Mouse (Mus musculus): Measurements from ENCODE around the gene Nfyc. TPM values are rescaled to one million over a fixed set of nuclear protein-coding genes. Genes with fewer than 3 reads are reported as not detected.
A peak's percentile ranks its signal among the peaks of the same experiment; 100 is the strongest.

Gene Nfyc
- polyA plus RNA-seq, 1 experiment = 44.3 TPM

DNA sequence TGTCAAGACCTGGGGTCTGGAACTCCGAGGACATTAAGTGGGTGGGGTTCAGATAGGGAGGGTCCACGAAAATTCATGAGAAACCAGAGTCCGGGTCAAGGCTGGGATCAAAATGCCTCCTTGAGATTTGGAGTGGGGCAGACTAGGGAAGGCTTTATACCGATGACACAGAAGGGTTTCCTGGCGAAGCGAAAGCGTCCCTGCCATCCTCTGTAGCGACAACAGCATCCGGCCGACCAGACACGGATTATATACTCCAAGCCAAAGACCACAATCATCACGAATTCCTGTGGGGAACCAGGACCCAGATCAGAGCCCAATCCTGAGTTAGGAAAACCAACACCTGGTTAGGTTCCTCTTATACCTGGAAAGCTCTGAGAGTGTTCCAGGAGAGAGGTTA lies 114.6 kb downstream of the Nfyc start:
- no peak overlapping the region for H3K4me3 ChIP-seq

DNA sequence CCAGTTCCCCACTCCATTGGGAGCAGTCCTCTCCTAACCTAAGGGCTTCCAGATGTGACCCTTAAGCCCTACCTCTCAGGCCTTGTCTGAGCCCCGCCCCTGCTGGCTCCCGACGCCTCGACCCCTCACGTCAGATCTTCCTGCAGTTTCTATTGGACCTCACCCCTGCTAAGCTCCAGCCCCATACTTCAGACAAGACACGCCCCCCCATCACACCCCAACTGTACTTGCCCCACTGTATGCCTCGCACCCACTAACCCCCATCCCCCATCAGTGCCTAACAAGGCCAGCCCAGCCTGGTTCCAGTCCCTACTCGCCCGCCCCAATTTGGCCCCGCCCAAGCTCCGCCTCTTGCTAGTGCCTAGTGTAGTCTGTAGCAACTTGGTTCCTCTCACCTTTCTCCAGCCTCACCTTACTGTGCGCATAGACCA lies 115.2 kb downstream of the Nfyc start:
- Histone ChIP-seq H3ac (ENCODE audit: control insufficient read depth, insufficient read length) (no peak overlapping the region), H3K36me3 (ENCODE audit: control insufficient read depth, insufficient read depth) (peaks cover 3% of the 10 kb centered on the region), H3K27me3 (ENCODE audit: control insufficient read depth, insufficient read depth, insufficient read length) (no peaks in the 10 kb centered on the region), H3K79me2 (ENCODE audit: control insufficient read depth, insufficient read depth) (no peaks in the 10 kb centered on the region), H3K4me2 (ENCODE audit: low read depth) (no peak overlapping the region), H3K4me3 (no peak overlapping the region)
- TF ChIP-seq POLR2A (IDR thresholded peaks at IDR 0.05; ENCODE audit: insufficient read length, low read depth) = no peak
- no peak for TF ChIP-seq MAX (IDR thresholded peaks at IDR 0.05; ENCODE audit: low read depth)
- no peak for TF ChIP-seq USF1 (IDR thresholded peaks at IDR 0.05; ENCODE audit: low read depth)
- no peak for TF ChIP-seq TCF12 (IDR thresholded peaks at IDR 0.05; ENCODE audit: insufficient read depth, poor library complexity, severe bottlenecking)
- no peak for TF ChIP-seq SRF (IDR thresholded peaks at IDR 0.05; ENCODE audit: control insufficient read depth, insufficient read length, low read depth)
- no peak for TF ChIP-seq CEBPB (IDR thresholded peaks at IDR 0.05; ENCODE audit: insufficient read depth, poor library complexity, severe bottlenecking)
- no peak for TF ChIP-seq TCF3 (IDR thresholded peaks at IDR 0.05; ENCODE audit: insufficient read length, low read depth)
- no peak for TF ChIP-seq REST (IDR thresholded peaks at IDR 0.05; ENCODE audit: insufficient read depth, insufficient read length)

More for the DNA sequence above, 114.6 kb downstream of the Nfyc start:
- Histone ChIP-seq H3K36me3 (ENCODE audit: control insufficient read depth, insufficient read depth) (peaks cover 3% of the 10 kb centered on the region), H3K27me3 (ENCODE audit: control insufficient read depth, insufficient read depth, insufficient read length) (no peaks in the 10 kb centered on the region), H3K79me2 (ENCODE audit: control insufficient read depth, insufficient read depth) (no peaks in the 10 kb centered on the region), H3K4me2 (ENCODE audit: low read depth) (peak overlapping the region; percentile 63), H3ac (ENCODE audit: control insufficient read depth, insufficient read length) (no peak overlapping the region)
- no peak for TF ChIP-seq CEBPB (IDR thresholded peaks at IDR 0.05; ENCODE audit: insufficient read depth, poor library complexity, severe bottlenecking)
- no peak for TF ChIP-seq POLR2AphosphoS2 (IDR thresholded peaks at IDR 0.05; ENCODE audit: insufficient read length, low read depth)
- no peak for TF ChIP-seq MAX (IDR thresholded peaks at IDR 0.05; ENCODE audit: low read depth)
- TF ChIP-seq USF1 (IDR thresholded peaks at IDR 0.05; ENCODE audit: low read depth) = no peak
- no peak for TF ChIP-seq REST (IDR thresholded peaks at IDR 0.05; ENCODE audit: insufficient read depth, insufficient read length)
- no peak for TF ChIP-seq TCF3 (IDR thresholded peaks at IDR 0.05; ENCODE audit: insufficient read length, low read depth)
- TF ChIP-seq MYOD1 (IDR thresholded peaks at IDR 0.05; ENCODE audit: control insufficient read depth in 1 of 3, insufficient read length in 2 of 3, low read depth in 2 of 3) = no peak
- TF ChIP-seq POLR2A (IDR thresholded peaks at IDR 0.05; ENCODE audit: insufficient read length, low read depth) = no peak
- TF ChIP-seq MYOG (IDR thresholded peaks at IDR 0.05; ENCODE audit: control insufficient read depth in 1 of 3, insufficient read depth in 1 of 3, insufficient read length in 2 of 3, low read depth in 2 of 3) = no peak
- TF ChIP-seq E2F4 (IDR thresholded peaks at IDR 0.05; ENCODE audit: insufficient read depth) = no peak
- TF ChIP-seq SRF (IDR thresholded peaks at IDR 0.05; ENCODE audit: control insufficient read depth, insufficient read length, low read depth) = no peak
- no peak for TF ChIP-seq TCF12 (IDR thresholded peaks at IDR 0.05; ENCODE audit: insufficient read depth, poor library complexity, severe bottlenecking)

DNA sequence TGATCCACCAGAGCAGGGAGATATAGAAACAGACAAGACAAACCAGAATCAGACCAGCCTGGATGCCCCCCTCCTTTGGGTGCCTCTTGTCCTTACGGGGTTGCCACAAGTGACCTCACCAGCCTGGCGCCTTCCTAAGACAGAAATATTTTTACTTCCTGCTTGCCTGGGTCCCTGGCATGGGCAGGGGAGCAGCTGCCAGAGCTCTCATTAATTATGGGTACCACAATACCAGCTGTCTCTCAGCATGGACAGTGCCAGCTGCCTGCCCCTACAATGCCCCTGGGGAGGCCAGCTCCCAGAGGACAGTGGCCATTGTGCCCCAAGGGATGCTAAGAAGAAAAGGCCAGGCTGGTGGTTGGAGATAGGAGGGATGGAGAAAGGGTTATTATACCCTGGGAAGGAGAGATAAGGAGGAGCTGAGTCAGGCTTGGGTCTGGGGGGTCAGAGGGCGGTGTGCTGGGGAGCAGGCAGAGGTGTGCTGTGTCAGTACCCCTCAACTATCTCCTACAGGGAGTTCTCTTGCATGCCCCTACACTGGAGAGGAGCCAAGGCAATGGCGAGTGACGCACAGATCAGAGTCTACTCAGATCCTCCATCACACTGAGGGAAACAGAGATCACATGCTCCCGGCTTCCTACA lies 117.4 kb downstream of the Nfyc start:
- no peak overlapping the region for H3ac ChIP-seq (ENCODE audit: control insufficient read depth, insufficient read length)
- H3K79me2 ChIP-seq (ENCODE audit: control insufficient read depth, insufficient read depth) = no peaks in the 10 kb centered on the region
- no peaks in the 10 kb centered on the region for H3K27me3 ChIP-seq (ENCODE audit: control insufficient read depth, insufficient read depth, insufficient read length)
- H3K36me3 ChIP-seq (ENCODE audit: control insufficient read depth, insufficient read depth) = peaks cover 3% of the 10 kb centered on the region
- H3K4me2 ChIP-seq (ENCODE audit: low read depth) = peak overlapping the region; percentile 57
- TF ChIP-seq MYOG (IDR thresholded peaks at IDR 0.05; ENCODE audit: control insufficient read depth in 1 of 3, insufficient read depth in 1 of 3, insufficient read length in 2 of 3, low read depth in 2 of 3) (peak; percentile 97 to 99 (median 98)), E2F4 (IDR thresholded peaks at IDR 0.05; ENCODE audit: insufficient read depth) (no peak), TCF3 (IDR thresholded peaks at IDR 0.05; ENCODE audit: insufficient read length, low read depth) (peak; percentile 91), TCF12 (IDR thresholded peaks at IDR 0.05; ENCODE audit: insufficient read depth, poor library complexity, severe bottlenecking) (peak; percentile 95), USF1 (IDR thresholded peaks at IDR 0.05; ENCODE audit: low read depth) (peak; percentile 44), MYOD1 (IDR thresholded peaks at IDR 0.05; ENCODE audit: control insufficient read depth in 1 of 3, insufficient read length in 2 of 3, low read depth in 2 of 3) (peak; percentile 96 to 99 (median 97)), MAX (IDR thresholded peaks at IDR 0.05; ENCODE audit: low read depth) (no peak)
- H3K4me3 ChIP-seq = no peak overlapping the region

DNA sequence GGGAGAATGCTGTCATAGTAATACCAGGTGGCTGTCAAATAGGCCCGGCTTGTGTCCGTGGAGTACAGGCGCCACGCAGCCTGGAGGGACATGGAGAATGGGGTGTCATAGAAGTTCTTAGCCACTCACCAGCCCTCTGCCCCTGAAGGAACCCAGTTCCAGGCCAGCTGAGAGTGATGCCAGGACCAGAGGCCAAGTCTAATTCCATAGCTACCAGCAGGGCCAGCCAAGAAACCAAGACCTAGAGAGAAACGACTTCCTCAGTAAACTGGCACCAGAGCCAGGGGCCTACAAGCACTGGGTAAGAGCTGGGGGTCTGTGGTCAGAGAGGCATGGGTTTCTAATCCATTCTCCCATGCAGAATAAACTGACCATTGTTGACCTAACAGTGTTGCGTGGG lies 118.4 kb downstream of the Nfyc start:
- no peak overlapping the region for H3ac ChIP-seq (ENCODE audit: control insufficient read depth, insufficient read length)
- H3K4me2 ChIP-seq (ENCODE audit: low read depth) = peak overlapping the region; percentile 57
- H3K79me2 ChIP-seq (ENCODE audit: control insufficient read depth, insufficient read depth) = no peaks in the 10 kb centered on the region
- no peaks in the 10 kb centered on the region for H3K27me3 ChIP-seq (ENCODE audit: control insufficient read depth, insufficient read depth, insufficient read length)
- H3K4me3 ChIP-seq = no peak overlapping the region
- H3K36me3 ChIP-seq (ENCODE audit: control insufficient read depth, insufficient read depth) = peaks cover 3% of the 10 kb centered on the region
- no peak for TF ChIP-seq SRF (IDR thresholded peaks at IDR 0.05; ENCODE audit: control insufficient read depth, insufficient read length, low read depth)
- no peak for TF ChIP-seq MYOD1 (IDR thresholded peaks at IDR 0.05; ENCODE audit: control insufficient read depth in 1 of 3, insufficient read length in 2 of 3, low read depth in 2 of 3)
- TF ChIP-seq REST (IDR thresholded peaks at IDR 0.05; ENCODE audit: insufficient read depth, insufficient read length) = no peak
- TF ChIP-seq MAX (IDR thresholded peaks at IDR 0.05; ENCODE audit: low read depth) = no peak
- no peak for TF ChIP-seq TCF12 (IDR thresholded peaks at IDR 0.05; ENCODE audit: insufficient read depth, poor library complexity, severe bottlenecking)
- no peak for TF ChIP-seq TCF3 (IDR thresholded peaks at IDR 0.05; ENCODE audit: insufficient read length, low read depth)
- TF ChIP-seq E2F4 (IDR thresholded peaks at IDR 0.05; ENCODE audit: insufficient read depth) = no peak
- TF ChIP-seq CEBPB (IDR thresholded peaks at IDR 0.05; ENCODE audit: insufficient read depth, poor library complexity, severe bottlenecking) = no peak
- TF ChIP-seq POLR2A (IDR thresholded peaks at IDR 0.05; ENCODE audit: insufficient read length, low read depth) = no peak

DNA sequence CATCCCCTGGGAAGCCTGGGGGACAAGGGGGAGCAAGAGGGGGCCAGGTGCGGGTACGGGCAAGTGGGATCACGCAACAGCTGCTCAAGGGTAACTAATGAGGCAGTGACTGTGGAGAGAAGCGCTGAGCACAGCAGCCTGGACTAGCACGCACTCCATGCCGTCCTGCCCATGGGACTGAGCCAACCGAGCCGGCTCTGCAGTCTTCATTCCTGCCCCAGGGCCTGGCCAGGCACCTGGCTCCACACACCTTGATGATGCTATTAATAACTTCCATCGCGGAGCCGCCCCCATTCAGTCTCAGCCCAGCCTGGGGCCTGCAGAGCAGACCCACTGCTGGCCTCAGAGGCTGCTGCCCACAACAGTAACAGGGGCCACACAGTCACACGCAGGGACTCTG lies 119.1 kb downstream of the Nfyc start:
- Histone ChIP-seq H3K27me3 (ENCODE audit: control insufficient read depth, insufficient read depth, insufficient read length) (no peaks in the 10 kb centered on the region), H3K4me3 (no peak overlapping the region), H3K36me3 (ENCODE audit: control insufficient read depth, insufficient read depth) (peaks cover 3% of the 10 kb centered on the region), H3K4me2 (ENCODE audit: low read depth) (no peak overlapping the region), H3ac (ENCODE audit: control insufficient read depth, insufficient read length) (no peak overlapping the region), H3K79me2 (ENCODE audit: control insufficient read depth, insufficient read depth) (no peaks in the 10 kb centered on the region)
- TF ChIP-seq TCF12 (IDR thresholded peaks at IDR 0.05; ENCODE audit: insufficient read depth, poor library complexity, severe bottlenecking) (no peak), MYOG (IDR thresholded peaks at IDR 0.05; ENCODE audit: control insufficient read depth in 1 of 3, insufficient read depth in 1 of 3, insufficient read length in 2 of 3, low read depth in 2 of 3) (peak in 1 of 3 experiments; percentile 23), MYOD1 (IDR thresholded peaks at IDR 0.05; ENCODE audit: control insufficient read depth in 1 of 3, insufficient read length in 2 of 3, low read depth in 2 of 3) (peak in 1 of 3 experiments; percentile 49), POLR2AphosphoS2 (IDR thresholded peaks at IDR 0.05; ENCODE audit: insufficient read length, low read depth) (no peak)

Measured in myocyte (in vitro differentiated cells).